Mouse (Mus musculus): ENCODE measurements around the gene Atrnl1.

Atrnl1 gene

DNA sequence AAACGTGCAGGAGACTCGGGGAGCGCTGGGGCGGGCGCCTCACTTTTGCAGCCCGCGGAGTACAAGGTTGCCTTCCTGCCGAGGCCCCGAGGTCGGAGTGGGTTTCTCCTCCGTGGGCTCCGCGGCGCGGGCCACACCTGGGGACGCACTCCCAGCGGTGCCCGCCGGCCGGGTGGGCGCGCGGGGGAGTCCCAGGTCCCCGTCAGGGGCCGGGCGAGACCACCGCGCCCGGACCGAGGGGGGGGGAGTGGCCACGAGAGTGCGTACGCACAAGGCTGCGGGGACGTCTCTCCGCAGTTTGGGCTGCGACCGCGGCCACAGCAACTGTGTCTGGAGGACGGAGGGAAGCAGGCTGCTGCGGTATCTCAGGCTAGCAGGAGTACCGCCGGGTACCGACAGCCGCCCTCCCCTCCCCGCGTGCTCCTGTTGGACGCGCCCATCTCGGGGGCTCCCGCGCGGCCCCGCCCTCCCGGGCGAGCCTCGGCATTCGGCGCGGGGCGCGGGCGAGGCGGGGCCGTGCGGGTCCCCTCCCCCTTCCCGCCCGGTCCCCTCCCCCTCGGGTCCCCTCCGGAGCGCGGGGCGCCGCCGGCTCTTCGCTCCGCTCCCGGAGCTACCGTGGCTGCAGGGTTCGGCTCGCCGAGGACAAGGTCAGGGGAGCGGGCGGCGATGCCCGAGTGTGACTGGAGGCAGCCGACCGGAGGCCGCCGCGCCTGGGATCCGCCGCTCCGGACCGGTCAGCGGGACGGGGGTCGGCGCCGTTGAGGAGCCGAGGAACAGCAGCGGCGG lies at the start of gene Atrnl1:
Gene Atrnl1, plus strand, starts transcription at position 559 of the 786 bp plus-strand sequence.
- DNase-seq: peak; percentile 80

DNA sequence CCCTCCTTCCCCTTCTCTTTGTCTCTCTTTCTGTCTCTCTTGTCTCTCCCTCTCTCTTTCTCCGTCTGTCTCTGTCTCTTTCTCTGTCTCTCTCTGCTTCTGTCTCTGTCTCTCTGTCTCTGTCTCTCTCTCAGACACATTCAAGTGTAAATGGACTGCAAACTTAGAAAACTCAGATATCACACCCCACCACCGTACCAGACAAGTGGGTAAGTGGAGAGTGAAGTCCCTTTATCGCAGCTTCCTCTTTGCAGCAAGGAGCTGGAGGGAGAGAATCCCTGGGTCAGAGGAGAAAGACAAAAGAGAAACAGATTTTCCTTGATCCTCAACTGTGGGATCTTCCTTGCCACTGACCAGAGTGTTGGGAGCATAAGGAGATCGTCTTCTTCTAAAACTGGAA lies 49.3 kb upstream of the Atrnl1 start:
- DNase-seq: no peak

DNA sequence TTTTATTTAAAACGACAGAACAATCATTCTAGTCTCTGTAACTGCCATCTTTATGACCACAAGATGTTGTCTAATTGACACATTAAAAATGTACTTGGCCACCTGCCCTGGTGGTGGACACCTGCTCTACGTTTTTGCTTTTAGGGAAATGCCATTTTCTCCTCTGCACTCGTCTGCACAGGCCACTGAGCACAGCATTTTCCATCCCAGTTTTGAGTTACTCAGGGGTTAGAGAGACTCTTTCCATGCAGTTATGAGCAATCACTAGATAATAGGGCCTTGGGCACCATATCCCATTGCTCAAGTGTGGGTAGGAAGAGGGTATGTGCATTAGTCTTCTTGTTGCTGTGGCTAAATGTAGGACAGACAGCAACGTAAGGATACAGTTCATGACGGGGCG lies 41.8 kb upstream of the Atrnl1 start:
- no peak for DNase-seq

DNA sequence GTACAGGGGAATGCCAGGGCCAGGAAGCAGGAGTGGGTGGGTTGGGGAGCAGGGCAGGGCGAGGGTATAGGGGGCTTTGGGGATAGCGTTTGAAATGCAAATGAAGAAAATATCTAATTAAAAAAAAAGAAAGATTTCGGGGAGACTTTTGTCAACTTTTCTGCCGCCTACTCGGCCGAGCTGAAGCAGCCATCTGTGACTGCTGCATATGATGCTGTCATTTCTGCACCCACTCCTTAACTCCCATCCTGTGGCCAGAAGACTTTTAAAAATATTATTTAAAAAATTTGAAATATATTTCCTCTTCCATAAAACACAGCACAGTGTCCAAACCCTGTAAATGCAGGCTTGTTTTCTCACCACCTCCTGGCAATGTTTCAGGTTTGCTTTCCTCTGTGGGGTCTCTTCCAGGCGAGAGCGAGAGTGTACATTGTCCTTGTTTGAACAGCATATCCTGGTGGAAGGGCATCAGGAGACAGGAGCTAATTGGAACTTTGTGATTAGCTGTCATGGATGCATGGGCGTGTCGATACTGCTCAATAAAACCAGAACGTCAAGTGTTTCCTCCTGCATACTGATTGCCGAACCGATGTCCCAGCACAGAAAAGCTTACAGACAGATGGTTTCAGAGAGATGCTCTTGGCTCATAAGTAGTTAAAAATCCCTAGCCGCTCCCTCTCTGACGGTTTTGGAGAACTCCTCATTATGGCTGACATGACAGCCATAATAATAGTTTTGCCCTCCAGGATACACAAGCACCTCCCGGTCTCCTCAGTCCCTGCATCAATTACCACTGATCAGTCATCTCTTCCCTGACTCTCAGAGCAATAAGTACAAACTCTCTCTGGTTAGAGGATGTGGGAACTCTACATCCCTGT lies 38.2 kb upstream of the Atrnl1 start:
- peak; percentile 56 for DNase-seq

DNA sequence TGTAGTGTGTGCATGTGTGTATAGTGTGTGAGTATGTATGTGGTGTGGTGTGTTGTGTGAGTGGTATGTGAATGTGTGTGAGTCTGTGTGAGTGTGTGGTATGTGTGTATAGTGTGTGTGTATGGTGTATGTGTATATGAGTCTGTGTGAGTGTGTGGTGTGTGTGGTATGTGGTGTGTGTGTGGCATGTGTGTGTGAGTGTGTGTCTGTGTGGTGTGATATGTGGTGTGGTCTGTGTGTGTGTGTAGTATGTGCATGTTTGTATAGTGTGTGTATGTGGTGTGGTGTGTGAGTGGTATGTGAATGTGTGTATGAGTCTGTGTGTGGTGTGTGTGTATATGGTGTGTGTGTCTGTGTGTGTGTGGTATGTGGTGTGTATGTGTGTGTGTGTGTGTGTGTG lies 37.4 kb upstream of the Atrnl1 start:
- no peak for DNase-seq

DNA sequence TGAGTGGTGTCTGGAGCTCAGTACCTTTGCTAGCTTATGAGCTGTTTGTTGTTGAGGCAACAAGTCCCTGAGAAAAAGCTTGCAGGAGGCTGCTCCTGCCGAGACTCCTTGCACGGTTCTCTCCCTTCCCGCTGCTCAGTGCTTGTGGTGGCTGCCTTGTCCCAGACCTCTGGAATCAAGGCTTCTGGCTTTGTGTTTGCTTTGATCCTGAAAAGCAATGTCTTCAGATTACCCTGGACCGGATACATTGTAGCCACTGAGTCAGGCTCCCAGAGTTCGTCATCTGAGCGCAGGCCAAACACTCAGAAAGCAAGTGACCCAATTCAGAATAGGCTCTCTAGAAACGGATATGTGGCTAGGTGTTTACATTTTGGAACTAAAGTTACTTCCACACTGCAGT lies 35.8 kb upstream of the Atrnl1 start:
- DNase-seq: no peak

DNA sequence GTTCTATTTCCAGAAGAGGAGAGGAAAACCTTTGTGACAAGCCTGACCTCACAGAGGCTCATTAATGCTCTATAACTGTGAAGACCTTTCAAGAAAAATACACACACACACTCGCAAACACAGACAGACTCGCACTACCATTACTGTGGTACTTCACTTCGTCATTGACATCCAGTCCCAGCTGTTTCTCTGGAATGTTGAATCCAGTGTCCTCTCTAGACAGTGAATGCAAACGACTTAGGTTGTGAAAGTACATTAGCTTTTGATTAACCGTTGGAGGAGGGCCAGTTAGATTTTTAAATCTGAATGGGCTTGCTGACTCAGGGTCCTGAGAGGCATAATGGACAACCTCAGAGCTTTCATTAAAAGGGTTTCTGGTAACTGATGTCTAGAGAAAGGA lies 34.0 kb upstream of the Atrnl1 start:
- no peak for DNase-seq

DNA sequence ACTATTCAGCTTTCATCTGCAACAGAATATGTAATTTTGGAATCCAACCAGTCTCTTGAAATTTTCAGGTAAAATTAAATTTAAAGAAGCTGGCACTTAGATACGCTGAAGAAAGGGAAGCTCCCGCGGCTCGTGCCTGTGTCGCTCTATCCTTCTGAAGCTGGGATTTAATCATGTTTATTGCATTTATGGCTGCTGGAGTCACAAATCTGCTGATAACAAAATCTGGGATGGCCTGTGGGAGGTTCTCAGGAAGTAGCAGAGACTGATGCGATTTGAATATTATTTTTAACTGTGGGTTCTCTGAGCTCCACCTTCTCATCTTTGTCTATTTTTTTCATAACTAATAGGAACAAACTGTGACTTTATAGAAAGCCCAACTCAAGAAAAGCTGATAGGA lies 33.6 kb upstream of the Atrnl1 start:
- peak; percentile 39 for DNase-seq

DNA sequence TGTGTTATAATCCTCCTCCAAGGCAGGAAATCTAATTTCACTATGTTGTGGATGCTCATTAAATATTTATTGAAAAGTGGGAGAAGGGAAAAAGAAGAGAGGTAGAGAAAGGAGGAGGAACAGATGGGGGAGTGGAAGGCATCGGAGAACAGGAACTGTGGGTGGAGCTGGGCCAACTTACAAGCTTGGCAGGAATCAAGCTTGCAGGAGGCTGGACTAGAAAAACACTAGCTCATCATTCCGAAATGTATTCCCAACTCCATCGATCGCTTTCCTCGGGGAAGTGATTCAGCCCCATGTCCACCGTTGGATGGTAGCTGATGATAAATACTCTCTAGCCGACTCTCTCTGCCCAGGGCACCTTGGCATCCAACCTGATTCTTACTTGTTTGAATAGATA lies 29.9 kb upstream of the Atrnl1 start:
- DNase-seq: peak; percentile 70

DNA sequence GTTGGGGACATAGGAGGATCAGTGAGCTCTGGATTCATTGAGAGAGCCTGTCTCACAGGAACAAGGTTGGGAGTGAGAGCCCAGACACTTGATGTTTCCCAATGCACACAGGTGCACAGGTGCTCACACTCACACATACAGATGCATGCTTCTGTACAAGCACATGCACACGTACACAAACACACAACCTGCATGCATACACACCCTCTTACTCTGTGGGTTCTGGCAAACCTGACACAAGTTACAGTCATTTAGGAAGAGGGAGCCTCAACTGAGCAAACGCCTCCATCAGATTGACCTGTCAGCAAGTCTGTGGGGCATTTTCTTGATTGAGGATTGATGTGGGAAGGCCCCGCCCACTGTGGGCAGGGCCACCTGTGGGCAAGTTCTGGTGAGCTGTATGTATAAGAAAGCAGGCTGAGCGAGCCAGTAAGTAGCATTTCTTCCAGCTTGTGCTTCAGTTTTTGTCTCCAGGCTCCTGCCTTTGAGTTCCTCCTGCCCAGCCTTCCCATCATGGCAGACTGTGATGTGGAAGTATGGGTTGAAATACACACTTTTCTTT lies 25.5 kb upstream of the Atrnl1 start:
- DNase-seq: no peak

DNA sequence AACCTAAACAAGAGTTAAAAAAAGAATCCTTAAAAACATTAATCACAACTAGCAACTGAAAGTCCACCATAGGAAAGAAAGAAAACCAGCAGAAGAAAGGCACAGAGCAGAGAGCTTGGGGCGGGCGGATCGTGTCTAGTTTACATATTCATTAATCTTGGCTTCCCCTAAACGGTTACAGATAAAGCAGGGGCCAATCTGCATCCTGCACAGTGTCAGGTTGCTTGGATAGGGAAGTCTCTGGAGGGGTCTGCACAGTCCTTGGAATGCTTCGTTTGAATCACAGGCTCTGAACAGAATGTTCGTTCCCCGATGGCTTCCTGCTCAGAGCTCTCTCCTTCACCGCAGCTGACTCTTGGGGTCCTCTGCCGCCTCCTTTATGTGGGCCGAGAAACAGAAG lies 24.7 kb upstream of the Atrnl1 start:
- DNase-seq: no peak

DNA sequence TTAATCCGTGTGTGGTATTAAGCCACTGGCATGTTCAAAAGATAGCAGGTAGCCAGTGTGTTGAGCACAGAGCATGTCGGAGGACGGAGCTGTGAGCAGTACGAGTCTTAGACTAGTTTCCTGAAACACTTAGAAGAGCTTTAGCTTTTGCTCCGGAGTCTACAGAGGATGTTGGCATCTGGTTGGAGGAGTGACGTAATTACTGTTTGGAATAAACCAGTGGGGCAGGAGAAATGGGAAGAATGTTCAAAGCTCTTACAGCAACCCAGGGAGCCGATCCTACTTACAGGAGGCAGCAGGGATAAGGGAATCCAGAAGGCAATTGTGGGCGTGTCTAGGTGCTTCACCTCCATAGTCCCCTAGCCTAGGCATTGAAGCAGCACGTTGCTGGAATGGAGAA lies 21.3 kb upstream of the Atrnl1 start:
- DNase-seq: no peak

DNA sequence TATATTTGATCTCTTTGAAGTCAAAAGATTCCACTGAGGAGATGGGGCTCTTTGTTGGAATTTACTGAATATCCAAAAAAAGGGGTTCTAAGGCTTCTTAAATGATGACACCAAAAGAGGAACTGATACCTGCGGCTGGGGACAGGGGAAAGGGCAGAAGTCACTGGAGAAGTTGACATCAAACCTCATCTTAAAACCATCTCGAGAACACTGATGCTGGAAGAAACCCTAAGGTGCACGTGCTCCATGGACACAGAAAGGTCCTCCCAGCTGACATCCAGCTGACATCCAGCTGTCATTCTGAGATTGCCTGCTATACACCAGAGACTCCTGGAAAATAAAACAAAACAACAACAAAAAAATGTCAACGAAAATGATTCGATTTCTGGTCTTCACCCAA lies 19.9 kb upstream of the Atrnl1 start:
- DNase-seq: no peak

DNA sequence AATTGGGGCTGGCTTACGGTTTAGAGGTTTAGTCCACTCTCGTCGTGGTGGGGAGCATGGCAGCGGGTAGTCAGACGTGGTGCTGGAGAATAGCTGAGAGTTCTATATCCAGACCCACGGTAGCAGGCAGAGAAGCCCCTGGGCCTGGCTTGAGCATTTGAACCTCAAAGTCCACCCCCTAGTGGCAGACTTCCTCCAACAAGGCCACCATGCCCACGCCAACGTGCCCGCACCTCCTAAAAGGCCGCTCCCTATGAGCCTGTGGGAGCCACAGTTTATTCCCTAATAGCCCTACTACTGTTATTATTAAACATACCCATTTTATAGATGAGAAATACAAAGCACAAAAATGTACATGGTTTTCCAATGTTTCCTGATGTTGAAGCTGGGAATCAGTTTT lies 19.2 kb upstream of the Atrnl1 start:
- no peak for DNase-seq

DNA sequence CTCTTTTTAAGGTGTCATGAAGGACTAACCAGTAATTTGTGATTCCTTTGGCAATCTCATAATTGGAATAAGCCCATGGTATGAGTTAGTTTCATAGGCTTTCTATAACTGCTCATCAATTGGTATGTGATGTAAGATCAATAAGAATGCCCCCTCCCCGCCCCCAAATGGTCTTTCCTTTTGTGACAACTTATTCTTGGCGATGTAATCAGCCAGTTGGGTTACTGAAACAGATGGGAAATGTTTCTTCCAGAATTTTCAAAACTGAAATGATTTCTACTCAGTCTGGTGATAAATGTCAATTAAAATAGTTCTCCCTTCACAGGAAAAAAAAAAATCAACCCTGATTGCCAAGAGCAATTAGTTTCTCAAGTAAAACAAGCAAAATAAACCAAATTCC lies 18.5 kb upstream of the Atrnl1 start:
- DNase-seq: peak; percentile 26

DNA sequence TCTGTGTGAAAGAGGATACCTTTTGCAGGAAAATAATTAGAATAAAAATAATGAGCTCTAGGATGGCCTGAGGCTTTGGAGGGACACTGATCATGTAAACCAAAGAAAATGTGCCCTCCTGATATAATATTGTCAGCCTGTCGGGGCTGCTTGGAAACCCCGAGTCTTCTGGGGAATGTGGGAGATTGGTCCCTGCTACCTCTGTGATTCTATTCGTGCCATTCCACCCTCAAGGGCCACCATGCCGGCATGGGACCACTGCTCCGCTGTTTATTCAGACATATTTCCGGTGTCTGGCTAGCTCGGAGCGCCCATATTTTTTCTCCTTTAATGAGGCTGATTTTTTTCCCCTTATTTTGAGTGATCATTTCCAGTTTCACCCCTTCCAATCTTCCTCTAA lies 11.7 kb upstream of the Atrnl1 start:
- no peak for DNase-seq

DNA sequence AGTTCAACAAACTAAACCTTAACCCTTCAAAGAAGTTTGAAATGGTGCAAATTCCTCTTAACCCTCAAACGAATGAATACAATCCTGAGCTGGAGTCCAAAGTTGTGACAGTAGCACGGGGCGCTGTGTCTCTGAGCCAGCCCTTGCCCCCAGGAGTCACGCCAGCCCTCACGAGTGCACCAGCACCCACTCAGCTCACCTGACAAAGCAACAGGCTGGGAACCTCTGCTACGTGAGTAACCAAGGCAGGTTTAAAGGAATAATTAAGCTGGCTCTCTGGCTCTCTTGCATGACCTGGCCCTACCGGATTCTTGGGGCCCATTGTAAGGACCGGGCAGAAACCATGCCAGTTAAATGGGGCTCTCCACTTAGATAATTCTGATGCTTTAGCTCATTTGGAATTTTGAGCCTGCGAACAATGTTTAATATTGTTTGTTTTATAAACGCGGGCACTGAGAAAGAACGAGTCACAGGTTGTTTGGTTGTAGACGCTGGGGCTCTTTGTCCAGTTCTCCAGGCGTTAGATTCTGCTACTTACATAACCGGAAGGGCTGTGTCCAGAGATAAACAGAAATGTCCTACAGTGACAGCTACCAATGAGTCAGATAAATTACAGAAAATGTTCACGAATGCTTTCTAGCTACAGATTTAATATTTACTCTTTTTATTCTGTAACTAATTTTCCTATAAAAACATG lies 10.5 kb upstream of the Atrnl1 start:
- no peak for DNase-seq

DNA sequence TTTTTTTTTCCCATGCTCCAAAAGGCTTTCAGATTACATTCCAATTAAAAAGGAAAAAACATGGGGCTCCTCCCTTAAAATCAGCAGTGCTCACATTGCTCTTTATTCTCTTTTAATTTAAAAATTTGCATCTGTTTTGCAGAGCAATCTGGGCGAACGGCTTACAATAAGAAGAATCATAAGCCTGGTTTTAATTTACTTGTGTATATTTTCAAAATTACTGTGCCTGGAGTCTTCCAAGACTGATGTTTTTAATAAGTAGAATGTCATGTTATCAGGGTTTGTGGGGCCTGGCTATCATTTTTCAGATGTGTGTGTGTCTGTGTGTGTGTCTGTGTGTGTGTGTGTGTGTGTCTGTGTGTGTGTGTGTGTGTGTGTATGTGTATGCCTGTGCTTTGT lies 9.9 kb upstream of the Atrnl1 start:
- no peak for DNase-seq

DNA sequence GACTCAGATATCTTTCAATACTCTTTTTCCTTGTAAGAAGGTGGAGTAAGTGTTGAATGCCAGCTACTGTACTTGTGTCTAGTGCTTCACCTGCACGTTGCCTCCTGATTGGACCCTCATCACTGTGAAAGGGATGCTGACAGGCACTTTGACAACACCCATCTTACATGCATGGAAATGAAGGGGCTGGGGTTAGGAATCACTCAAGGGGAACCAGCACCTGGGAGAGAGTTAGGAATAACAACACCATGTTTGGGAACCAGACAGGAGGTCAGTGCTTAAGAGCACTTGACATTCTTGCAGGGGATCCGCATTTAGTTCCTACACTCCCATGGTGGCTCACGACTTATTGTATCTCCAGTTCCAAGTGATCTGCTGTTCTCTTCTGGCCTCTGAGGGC lies 7.2 kb upstream of the Atrnl1 start:
- DNase-seq: no peak

DNA sequence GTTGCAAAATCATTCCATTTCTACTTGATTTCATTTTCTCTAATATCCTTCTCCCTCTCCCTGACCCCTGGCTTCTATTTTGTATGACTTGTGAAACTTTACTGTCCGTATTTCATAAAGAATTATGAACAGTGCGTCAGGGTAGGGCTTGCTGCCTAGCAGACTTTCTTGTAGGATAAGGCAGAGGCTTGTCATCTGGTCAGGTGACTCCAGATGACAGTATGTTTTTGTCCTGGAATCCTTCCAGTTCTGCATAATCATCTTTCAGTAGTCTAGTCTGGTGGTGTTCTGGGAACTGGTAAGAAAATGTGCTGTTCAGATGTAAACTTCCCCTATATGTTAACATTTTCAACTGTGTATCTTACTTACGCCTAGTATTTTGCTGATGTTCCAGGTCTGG lies 4.9 kb upstream of the Atrnl1 start:
- no peak for DNase-seq

DNA sequence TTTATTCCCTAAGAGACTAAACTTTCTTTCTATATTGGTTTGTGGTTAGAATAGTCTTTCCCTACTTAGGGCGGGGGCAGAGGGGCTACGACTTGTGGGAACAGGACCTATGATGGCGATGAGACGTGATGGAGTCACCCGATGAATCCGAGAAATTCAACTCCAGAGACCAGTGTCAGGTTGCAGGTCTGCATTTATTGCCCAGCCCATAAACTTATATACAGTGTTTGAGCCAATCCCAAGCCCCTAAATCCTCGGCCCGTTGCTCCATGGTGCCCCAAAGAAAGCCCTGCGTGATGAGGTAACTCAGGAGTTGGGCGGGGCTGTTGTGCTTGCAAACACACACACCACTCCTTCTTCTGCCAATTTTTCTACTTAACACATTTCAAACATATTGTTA lies 4.5 kb upstream of the Atrnl1 start:
- no peak for DNase-seq

DNA sequence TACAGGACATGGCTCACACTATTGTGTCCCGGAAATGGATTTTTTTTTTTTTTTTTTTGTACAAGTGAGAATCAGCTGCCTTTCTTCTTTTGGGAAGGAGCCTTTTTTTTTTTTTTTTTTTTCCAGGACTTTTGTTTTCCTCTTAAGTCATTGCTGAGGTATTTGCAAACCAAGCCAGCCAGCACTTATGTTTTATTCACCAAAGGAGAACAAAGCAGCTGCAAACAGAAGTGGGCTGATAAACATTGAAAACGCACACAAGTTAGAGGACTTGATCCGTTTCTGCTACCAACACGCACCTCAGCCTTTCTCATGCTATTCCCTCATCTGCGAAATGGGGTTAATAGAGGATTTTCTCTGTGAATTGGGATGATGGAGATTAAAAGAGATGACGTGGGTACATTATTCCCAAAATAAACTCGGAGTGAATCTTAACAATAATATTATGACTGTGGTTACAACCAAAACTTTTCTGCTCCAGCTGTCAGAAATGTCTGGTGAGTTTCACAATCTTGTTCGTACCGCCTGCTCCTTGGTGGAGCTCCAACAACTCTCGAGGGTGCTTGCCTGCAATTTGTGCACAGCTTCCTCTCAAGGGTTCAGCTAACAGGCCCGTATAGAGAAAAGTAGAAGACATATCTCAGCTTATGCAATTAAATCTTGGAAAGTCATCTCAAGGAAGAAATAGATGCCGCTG lies 1.3 kb upstream of the Atrnl1 start:
- DNase-seq: peak; percentile 21

DNA sequence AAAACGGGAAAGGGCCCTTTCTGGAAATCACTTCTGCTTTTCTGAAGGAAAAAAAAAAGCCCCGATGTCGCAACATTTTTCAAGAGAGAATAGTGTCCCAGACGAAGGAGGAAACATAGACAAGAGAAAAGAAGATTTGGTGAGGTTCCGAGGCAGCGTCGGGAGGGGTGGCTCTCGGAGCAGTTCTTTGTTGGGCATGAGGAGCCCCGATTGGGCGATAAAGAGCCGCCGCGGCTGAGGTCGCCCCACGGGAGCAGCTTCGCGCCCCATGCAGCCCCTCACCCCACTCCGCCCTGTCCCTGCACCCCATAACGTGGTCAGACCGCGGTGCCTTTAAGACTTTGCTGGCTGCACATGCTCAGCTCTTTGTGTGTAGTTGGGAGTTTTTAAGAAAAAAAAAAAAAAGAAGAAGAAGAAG lies 767 bp upstream of the Atrnl1 start:
- DNase-seq: peak; percentile 20
